Mouse (Mus musculus): ENCODE measurements around the gene Adap1.

DNA sequence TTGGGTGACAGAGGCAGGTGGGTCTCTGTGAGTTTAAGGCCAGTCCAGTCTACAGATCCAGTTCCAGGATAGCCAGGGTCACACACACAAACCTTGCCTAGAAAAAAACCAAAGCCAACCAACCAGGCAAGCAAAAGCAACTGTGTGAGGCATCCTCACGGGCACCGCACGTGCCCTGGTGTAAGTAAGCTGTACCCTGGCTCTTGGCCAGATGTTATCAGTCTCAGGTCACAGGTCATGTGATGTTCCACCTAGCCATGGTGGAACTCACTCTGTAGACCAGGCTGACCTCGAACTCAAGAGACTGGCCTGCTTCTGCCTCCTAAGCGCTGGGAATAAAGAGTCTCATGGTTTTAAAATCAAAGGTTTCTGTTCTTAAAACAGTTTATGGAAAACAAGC, 33.8 kb upstream of the Adap1 start:
- TF ChIP-seq ZC3H11A (IDR thresholded peaks at IDR 0.05; ENCODE audit: borderline replicate concordance, low read depth, low read length): no peak
- no peak for TF ChIP-seq ZNF384 (IDR thresholded peaks at IDR 0.05; ENCODE audit: low read depth, low read length)

Measured in ES-E14 (cell line).